ENCODE assay signal across 23 mouse cellular contexts in the genomic region with DNA sequence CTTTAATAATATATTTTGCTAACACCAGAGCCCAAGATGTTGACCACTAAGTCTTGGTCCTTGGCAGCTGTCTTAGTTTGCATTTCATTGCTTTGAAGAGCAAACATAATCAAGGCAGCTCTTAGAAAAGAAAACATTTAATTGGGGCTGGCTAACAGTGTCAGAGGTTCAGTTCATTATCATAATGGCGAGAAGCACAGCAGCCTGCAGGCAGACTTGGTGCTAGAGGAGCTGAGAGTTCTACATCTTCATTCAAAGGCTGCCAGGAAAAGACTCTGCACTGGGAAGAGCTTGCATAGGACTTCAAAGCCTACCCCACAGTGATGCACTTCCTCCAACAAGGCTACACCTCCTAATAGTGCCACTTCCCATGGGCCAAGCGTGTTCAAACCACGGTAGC. TPM values are rescaled to one million over a fixed set of nuclear protein-coding genes. Genes with fewer than 3 reads are reported as not detected.
DNase-seq lines count a peak whose midpoint lies in the region; ATAC-seq and TF ChIP-seq lines count a peak whose summit lies in the region.
"Had no signal": no experiment of that assay in that cellular context is flagged by ENCODE, and none has a peak within 500 bp of the region (broad histone marks: within the 10 kb centered on the region; RNA-seq: fewer than 3 reads in every experiment).

No protein-coding gene starts in this region.

- H3K4me3 ChIP-seq in forebrain, embryonic 12.5 days (replicated peaks): no peak overlapping the region
- H3K4me3 ChIP-seq in forebrain, embryonic 10.5 days: no peak overlapping the region
- no peak overlapping the region for H3K4me3 ChIP-seq in kidney, postnatal 0 days (replicated peaks; ENCODE audit: low read depth, low read length)
- no peak overlapping the region for H3K4me3 ChIP-seq in forebrain, embryonic 16.5 days (replicated peaks; ENCODE audit: low read length)
- H3K4me3 ChIP-seq in hindbrain, embryonic 10.5 days: no peak overlapping the region
- H3K4me3 ChIP-seq: gastrocnemius, adult 2 months had no signal

- H3K9ac ChIP-seq in forebrain, embryonic 12.5 days: no peak overlapping the region
- H3K9ac ChIP-seq in kidney, postnatal 0 days (ENCODE audit: low read depth, low read length): no peak overlapping the region
- no peak overlapping the region for H3K9ac ChIP-seq in forebrain, embryonic 16.5 days (replicated peaks; ENCODE audit: low read depth, low read length)
- H3K9ac ChIP-seq: hindbrain, embryonic 14.5 days had no signal

- TF ChIP-seq POLR2A in brain, embryonic 14.5 days (IDR thresholded peaks at IDR 0.05; ENCODE audit: borderline replicate concordance, extremely low read depth, insufficient read depth, insufficient read length, poor library complexity, severe bottlenecking): no peak

- 52% methylated on average over 3 of the region's 3 CpGs for WGBS in forebrain, embryonic 12.5 days
- WGBS in forebrain, embryonic 10.5 days: 74% methylated on average over 3 of the region's 3 CpGs
- 60% methylated on average over 3 of the region's 3 CpGs for WGBS in kidney, postnatal 0 days
- 35% methylated on average over 3 of the region's 3 CpGs for WGBS in forebrain, embryonic 16.5 days
- WGBS in hindbrain, embryonic 10.5 days: 69% methylated on average over 3 of the region's 3 CpGs

- H3K4me1 ChIP-seq in forebrain, embryonic 12.5 days: 0 out of 2 replicates have a peak, but pooled peaks cover 4% of the 10 kb centered on the region
- H3K4me1 ChIP-seq in forebrain, embryonic 10.5 days: peaks cover 10% of the 10 kb centered on the region
- H3K4me1 ChIP-seq in kidney, postnatal 0 days (replicated peaks; ENCODE audit: insufficient read depth, low read length): 0 out of 2 replicates have a peak, but pooled peaks cover 2% of the 10 kb centered on the region
- no peaks in the 10 kb centered on the region for H3K4me1 ChIP-seq in forebrain, embryonic 16.5 days (replicated peaks; ENCODE audit: control insufficient read depth, insufficient read depth, low read length)
- H3K4me1 ChIP-seq in hindbrain, embryonic 10.5 days (replicated peaks): peaks cover 20% of the 10 kb centered on the region; the same call in 1 of the 2 replicates

- no peak for TF ChIP-seq CTCF in kidney, postnatal 0 days (IDR thresholded peaks at IDR 0.05; ENCODE audit: low read depth)
- TF ChIP-seq CTCF in brain, embryonic 14.5 days (IDR thresholded peaks at IDR 0.05; ENCODE audit: borderline replicate concordance, extremely low read depth, insufficient read depth, insufficient read length): no peak

- 0 out of 2 replicates have a peak overlapping the region, but pooled peaks have one; percentile 20 for H3K27ac ChIP-seq in forebrain, embryonic 12.5 days
- no peak overlapping the region for H3K27ac ChIP-seq in forebrain, embryonic 10.5 days
- H3K27ac ChIP-seq in kidney, postnatal 0 days: no peak overlapping the region
- no peak overlapping the region for H3K27ac ChIP-seq in forebrain, embryonic 16.5 days (ENCODE audit: low read length)
- no peak overlapping the region for H3K27ac ChIP-seq in hindbrain, embryonic 10.5 days
- H3K27ac ChIP-seq: gastrocnemius, adult 2 months; hindbrain, embryonic 14.5 days; hindbrain, postnatal 0 days had no signal

- H3K36me3 ChIP-seq in forebrain, embryonic 12.5 days (replicated peaks): no peaks in the 10 kb centered on the region
- no peaks in the 10 kb centered on the region for H3K36me3 ChIP-seq in forebrain, embryonic 10.5 days (replicated peaks)
- H3K36me3 ChIP-seq in kidney, postnatal 0 days (ENCODE audit: insufficient read depth, low read length): no peaks in the 10 kb centered on the region
- no peaks in the 10 kb centered on the region for H3K36me3 ChIP-seq in forebrain, embryonic 16.5 days (ENCODE audit: control insufficient read depth, insufficient read depth)
- no peaks in the 10 kb centered on the region for H3K36me3 ChIP-seq in hindbrain, embryonic 10.5 days

- peak; percentile 53; the same call in 1 of the 2 replicates for ATAC-seq in forebrain, embryonic 12.5 days (ENCODE audit: low FRiP score)
- ATAC-seq in kidney, postnatal 0 days (replicated peaks; ENCODE audit: low FRiP score, low read depth): no peak
- ATAC-seq in forebrain, embryonic 16.5 days: peak; percentile 65; the same call in 1 of the 2 replicates
- ATAC-seq: activated CD4-positive, CD25-positive, alpha-beta regulatory T cell, adult 4 months; hindbrain, postnatal 0 days; inflammation-experienced regulatory T-cells, adult 6 months; intestine, embryonic 16.5 days had no signal

- DNase-seq in forebrain, embryonic 10.5 days (ENCODE audit: extremely low spot score, low spot score): no peak
- peak; percentile 40 for DNase-seq in kidney, postnatal 0 days (ENCODE audit: low spot score)
- DNase-seq in kidney, postnatal 14 days: no peak
- peak; percentile 82 for DNase-seq in brain, embryonic 14.5 days (ENCODE audit: low read depth)
- DNase-seq in lung, adult 18-20 months: no peak
- DNase-seq in hindbrain, embryonic 10.5 days (ENCODE audit: low spot score): no peak
- DNase-seq: adrenal gland, adult 8-10 months; adrenal gland, postnatal 25 days; cerebellum, adult 18-20 months; cerebellum, adult 9-10 months; cerebellum, postnatal 14 days; gastrocnemius, adult 2 months; gastrocnemius, postnatal 14 days; heart, adult 11 months; heart, postnatal 36 days had no signal

- peaks cover 3% of the 10 kb centered on the region; the same call in 1 of the 2 replicates for H3K27me3 ChIP-seq in forebrain, embryonic 12.5 days
- no peaks in the 10 kb centered on the region for H3K27me3 ChIP-seq in forebrain, embryonic 10.5 days (ENCODE audit: poor library complexity, severe bottlenecking)
- H3K27me3 ChIP-seq in kidney, postnatal 0 days (ENCODE audit: insufficient read depth, low read length): no peaks in the 10 kb centered on the region
- H3K27me3 ChIP-seq in forebrain, embryonic 16.5 days (replicated peaks; ENCODE audit: control insufficient read depth, insufficient read depth, low read length): no peaks in the 10 kb centered on the region
- H3K27me3 ChIP-seq in hindbrain, embryonic 10.5 days (ENCODE audit: insufficient read depth, poor library complexity, severe bottlenecking): no peaks in the 10 kb centered on the region

- no peak overlapping the region for H3K4me2 ChIP-seq in forebrain, embryonic 12.5 days
- H3K4me2 ChIP-seq in kidney, postnatal 0 days (ENCODE audit: low read length): no peak overlapping the region
- no peak overlapping the region for H3K4me2 ChIP-seq in forebrain, embryonic 16.5 days (ENCODE audit: low read length)
- H3K4me2 ChIP-seq: heart, embryonic 11.5 days; hindbrain, embryonic 14.5 days had no signal

- no peaks in the 10 kb centered on the region for H3K9me3 ChIP-seq in forebrain, embryonic 12.5 days
- H3K9me3 ChIP-seq in forebrain, embryonic 10.5 days: no peaks in the 10 kb centered on the region
- no peaks in the 10 kb centered on the region for H3K9me3 ChIP-seq in kidney, postnatal 0 days (replicated peaks; ENCODE audit: low read length)
- H3K9me3 ChIP-seq in forebrain, embryonic 16.5 days (ENCODE audit: control insufficient read depth, low read length): no peaks in the 10 kb centered on the region
- no peaks in the 10 kb centered on the region for H3K9me3 ChIP-seq in hindbrain, embryonic 10.5 days

RNA-seq across cellular contexts. Expression of a gene that starts 45.5 kb away (rescaled TPM):
- polyA plus RNA-seq in forebrain, embryonic 12.5 days (2016; fragmentation: Nextera tagmentation; extraction: Ambion mirVana): 7.8 and 8.3 TPM in 2 replicates
- polyA plus RNA-seq in forebrain, embryonic 10.5 days (2016; fragmentation: Nextera tagmentation; extraction: Ambion mirVana): 4.4 and 5.5 TPM in 2 replicates
- 41.2 and 46.2 TPM in 2 replicates for polyA plus RNA-seq in kidney, postnatal 0 days (2015; fragmentation: Nextera tagmentation; extraction: Ambion mirVana)
- 26.3 and 31.1 TPM in 2 replicates for polyA plus RNA-seq in brain, embryonic 14.5 days (2012; rRNA removed)
- polyA plus RNA-seq in forebrain, embryonic 16.5 days (2015; fragmentation: Nextera tagmentation; extraction: Ambion mirVana): 16.8 and 21.9 TPM in 2 replicates
- 6.5 and 9.1 TPM in 2 replicates for polyA plus RNA-seq in hindbrain, embryonic 10.5 days (2016; fragmentation: Nextera tagmentation; extraction: Ambion mirVana)

Comparison
In these comparisons a context has a peak if more than half of its experiments do, and no peak if none do; other contexts are left out.
1. DNase-seq: peak in kidney, postnatal 0 days (single experiment) and brain, embryonic 14.5 days (single experiment); none in forebrain, embryonic 10.5 days (single experiment), kidney, postnatal 14 days (single experiment), lung, adult 18-20 months (0 of 2) and hindbrain, embryonic 10.5 days (single experiment).